Mouse (Mus musculus) CH12.LX (cell line): ENCODE measurements around the gene Hpn.

Experiments used
- CTCF ChIP-seq, 2 experiments: IDR thresholded peaks in 1 of 2; conservative IDR thresholded peaks in 1 of 2; 2 replicates each; pipeline ENCODE4 v1.5.1; 2011 to 2012; ENCODE audit warnings: low read depth in 2 of 2, low read length in 2 of 2, improper control_type of control experiment in 1 of 2, inconsistent platforms in 1 of 2, mild to moderate bottlenecking in 1 of 2, moderate library complexity in 1 of 2
- E2F4 ChIP-seq: IDR thresholded peaks from 2 replicates; pipeline ENCODE4 v1.6.1; 2011; ENCODE audit warnings: low read depth, low read length, improper control_type of control experiment; ENCODE audit not compliant: insufficient replicate concordance
- EP300 ChIP-seq: IDR thresholded peaks from 2 replicates; pipeline ENCODE4 v1.6.1; 2011; ENCODE audit warnings: low read length, improper control_type of control experiment
- MAX ChIP-seq: IDR thresholded peaks from 2 replicates; pipeline ENCODE4 v1.6.1; 2011; ENCODE audit warnings: low read length, improper control_type of control experiment
- NRF1 ChIP-seq: IDR thresholded peaks from 2 replicates; pipeline ENCODE4 v1.6.1; 2014; ENCODE audit warnings: low read depth, mild to moderate bottlenecking, inconsistent platforms, low read length, improper control_type of control experiment, moderate library complexity
- POLR2A ChIP-seq: IDR thresholded peaks from 2 replicates; pipeline ENCODE4 v1.6.1; 2011; ENCODE audit warnings: low read depth, mild to moderate bottlenecking, improper control_type of control experiment, low read length
- RCOR1 ChIP-seq: conservative IDR thresholded peaks from 2 replicates; pipeline ENCODE4 v1.6.1; 2012; ENCODE audit warnings: low read depth, mild to moderate bottlenecking, inconsistent platforms, low read length, improper control_type of control experiment
- ZKSCAN1 ChIP-seq: IDR thresholded peaks from 2 replicates; pipeline ENCODE4 v1.6.1; 2012; ENCODE audit warnings: low read depth, inconsistent platforms, low read length, improper control_type of control experiment, borderline replicate concordance

DNA sequence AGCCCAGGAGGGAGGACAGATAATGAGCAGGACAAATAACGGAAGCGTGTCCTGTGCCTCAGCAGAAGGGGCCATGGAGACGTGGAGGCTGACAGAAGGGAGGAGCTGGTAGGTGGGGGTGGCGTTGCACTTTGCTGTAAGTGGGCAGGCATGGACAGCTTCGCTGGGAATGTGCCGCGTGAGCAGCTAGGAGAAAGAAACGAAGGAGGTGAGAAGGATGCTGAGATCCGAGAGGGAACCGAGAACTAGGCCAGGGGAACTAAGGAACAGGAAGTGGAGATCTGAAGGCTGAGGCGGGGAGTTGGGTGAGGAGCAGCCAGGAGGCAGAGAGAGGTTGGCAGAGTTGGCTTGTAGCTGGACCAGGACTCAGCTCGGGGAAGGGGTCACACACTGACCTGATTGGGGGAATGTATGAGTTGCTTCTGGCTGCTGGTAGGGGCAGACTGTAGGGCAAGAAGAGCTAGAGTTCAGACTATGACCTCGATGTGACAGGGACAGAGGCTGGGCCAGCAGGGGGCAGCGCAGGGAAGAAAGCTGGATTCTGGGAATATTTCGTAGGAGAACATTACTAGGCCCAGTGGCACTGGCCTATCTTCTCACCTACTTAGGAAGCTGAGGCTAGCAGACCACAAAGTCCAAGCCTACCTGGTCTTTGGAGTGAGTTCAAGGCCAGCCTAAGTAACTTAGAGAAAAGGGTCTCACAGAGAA, 9.9 kb downstream of the Hpn start:
- TF ChIP-seq CTCF (conservative IDR thresholded peaks at IDR 0.05 in 1 of 2, IDR thresholded peaks at IDR 0.05 in 1 of 2; ENCODE audit: low read depth in 2 of 2, low read length in 2 of 2) (peak; percentile 41 to 76), MAX (no peak), POLR2A (no peak), RCOR1 (no peak), EP300 (no peak), NRF1 (no peak), E2F4 (no peak), ZKSCAN1 (no peak)
